Mouse (Mus musculus) frontal cortex, postnatal 25 days (tissue): ENCODE measurements around the gene Olfr1228.

Experiments used
- DNase-seq, 2 experiments: peaks; one replicate each; pipeline ENCODE4 v3.0.0; 2022; ENCODE audit warnings: low spot score in 2 of 2

Olfr1228 gene

DNA sequence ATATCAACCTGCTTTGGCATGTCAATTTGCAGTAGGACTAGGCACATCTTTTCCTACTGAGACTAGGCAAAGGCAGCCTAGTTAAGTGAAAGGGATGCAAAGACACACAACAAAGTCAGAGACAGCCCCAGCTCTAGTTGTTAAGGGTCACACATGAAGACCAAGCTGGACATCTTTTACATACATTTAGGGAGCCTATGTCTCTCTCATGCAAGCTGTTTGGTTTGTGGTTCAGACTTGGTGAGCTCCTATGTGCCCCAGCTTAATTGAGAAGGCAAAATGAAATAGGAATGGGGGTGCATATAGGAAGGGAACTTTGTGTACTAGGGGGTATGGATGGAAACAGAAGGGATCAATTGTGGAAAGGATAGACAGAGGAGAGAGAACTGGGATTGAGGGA is at the start of gene Olfr1228:
Gene Olfr1228, minus strand, starts transcription at position 101 of the 400 bp plus-strand sequence.
- no peak for DNase-seq

DNA sequence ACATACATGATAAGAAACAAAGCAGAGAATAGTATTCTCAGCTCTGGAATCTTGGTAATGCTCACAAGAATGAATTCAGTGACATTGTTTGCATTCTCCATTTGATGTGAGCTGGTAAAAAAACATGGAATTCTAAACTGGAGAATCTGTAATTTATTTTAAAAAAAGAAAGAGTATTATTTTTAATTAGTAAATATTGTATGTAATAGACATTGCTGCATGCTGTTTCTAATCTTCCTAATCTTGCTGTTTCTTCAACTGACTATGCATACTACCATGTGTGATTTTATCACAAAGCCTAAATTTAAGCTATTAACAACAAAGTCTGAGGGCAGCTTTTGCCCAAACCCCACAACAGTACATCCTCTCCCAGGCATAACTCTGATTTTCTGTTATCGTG is 43.3 kb upstream of the Olfr1228 start, which contains the start of gene Olfr1230:
Gene Olfr1230, minus strand, starts transcription at position 101 of the 400 bp plus-strand sequence.
- DNase-seq = no peak

DNA sequence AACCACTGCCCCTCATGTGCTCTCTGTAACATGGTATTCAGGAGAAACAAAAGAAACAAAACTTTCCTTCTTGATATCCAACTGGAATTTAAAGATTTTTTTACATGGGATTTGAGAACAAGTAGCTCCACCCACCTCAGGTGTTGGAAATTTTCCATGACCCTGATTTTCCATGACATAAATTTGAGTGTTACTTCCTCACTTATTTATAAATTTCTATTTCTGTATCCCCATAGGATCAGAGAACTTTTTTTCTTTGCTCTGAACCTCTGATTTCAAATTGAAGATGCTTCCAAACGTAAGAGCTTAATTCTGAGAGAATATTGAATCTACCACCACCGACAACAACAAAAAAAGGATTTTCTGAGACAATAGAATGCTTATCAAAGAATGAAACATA is 34.1 kb upstream of the Olfr1228 start, which contains the start of gene Olfr1229:
Gene Olfr1229, minus strand, starts transcription at position 101 of the 400 bp plus-strand sequence.
- no peak for DNase-seq

DNA sequence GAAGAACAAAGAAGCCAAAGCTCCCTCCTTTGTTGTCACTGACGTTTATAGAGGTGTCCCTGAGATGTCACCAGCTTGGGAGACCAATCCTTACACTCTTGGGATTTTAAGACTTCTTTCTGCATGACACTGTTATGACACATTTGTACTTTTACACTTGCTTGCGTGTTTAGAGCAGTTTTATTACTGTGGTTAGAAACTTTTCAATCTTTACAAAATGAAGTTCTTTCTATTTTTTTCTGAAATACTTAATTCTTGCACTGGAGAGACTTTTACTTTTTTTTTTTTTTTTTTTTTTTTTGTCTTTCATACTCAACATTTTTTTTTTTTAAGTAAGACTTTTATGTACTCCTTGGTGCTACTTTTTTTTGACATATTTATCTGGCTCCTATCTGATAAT is 53.9 kb downstream of the Olfr1228 start, which contains the start of gene Olfr1226:
Gene Olfr1226, minus strand, starts transcription at position 101 of the 400 bp plus-strand sequence.
- DNase-seq = no peak
